Mouse (Mus musculus) midbrain, postnatal 0 days (tissue): ENCODE measurements at regions not wholly inside any gene's neighbourhood (a gene's known extent, or its start where the extent isn't known, plus 50 kb on each side); places are given as distances from the start of the nearest gene placed in this dataset.

Source experiments
- ATAC-seq: fragments of 200-750 bp; cut with Nextera tagmentation; 2 replicates; pipeline ENCODE4 v1.8.0; 2017; ENCODE audit warnings: moderate number of reproducible peaks, mild to moderate bottlenecking, moderate TSS enrichment, moderate library complexity; ENCODE audit not compliant: low FRiP score
- DNase-seq: peaks from one replicate; pipeline ENCODE4 v3.0.0-alpha.2; 2015; ENCODE audit warnings: low spot score
- H3K27ac ChIP-seq: fragments of 300-500 bp; sonication (generic); 2 replicates; pipeline ENCODE4 v1.5.1; 2014; ENCODE audit warnings: low read depth, mild to moderate bottlenecking, low read length, mixed read lengths
- H3K27me3 ChIP-seq: fragments of 300-500 bp; sonication (generic); 2 replicates; pipeline ENCODE4 v1.6.1; 2014; ENCODE audit warnings: low read length, control low read depth, mixed read lengths; ENCODE audit not compliant: insufficient read depth
- H3K36me3 ChIP-seq: fragments of 300-500 bp; sonication (generic); 2 replicates; pipeline ENCODE4 v1.6.1; 2014; ENCODE audit warnings: low read length, control low read depth, mixed read lengths; ENCODE audit not compliant: insufficient read depth
- H3K4me1 ChIP-seq: fragments of 300-500 bp; sonication (generic); 2 replicates; pipeline ENCODE4 v1.6.1; 2014; ENCODE audit warnings: mild to moderate bottlenecking, control low read depth, antibody characterized with exemption, low read length, mixed read lengths; ENCODE audit not compliant: insufficient read depth
- H3K4me2 ChIP-seq: fragments of 300-500 bp; sonication (generic); 2 replicates; pipeline ENCODE4 v1.6.1; 2014; ENCODE audit warnings: low read depth, mild to moderate bottlenecking, low read length, mixed read lengths; ENCODE audit not compliant: poor library complexity, severe bottlenecking
- H3K4me3 ChIP-seq: fragments of 300-500 bp; sonication (generic); 2 replicates; pipeline ENCODE4 v1.5.1; 2014; ENCODE audit warnings: low read depth, mild to moderate bottlenecking, low read length, moderate library complexity
- H3K9ac ChIP-seq: fragments of 300-500 bp; sonication (generic); replicated peaks from 2 replicates; pipeline ENCODE4 v1.6.1; 2014; ENCODE audit warnings: mild to moderate bottlenecking, low read length, moderate library complexity, mixed read lengths; ENCODE audit not compliant: poor library complexity, severe bottlenecking
- H3K9me3 ChIP-seq: fragments of 300-500 bp; sonication (generic); 2 replicates; pipeline ENCODE4 v1.6.1; 2016; ENCODE audit warnings: low read length, control low read depth
- CTCF ChIP-seq: IDR thresholded peaks from 2 replicates; pipeline ENCODE4 v1.5.1; 2016; ENCODE audit warnings: antibody characterized with exemption, mild to moderate bottlenecking
- WGBS: fragments of 180-500 bp; shearing (Covaris S2); extraction: QIAGEN DNeasy Blood & Tissue Kit; methylation state at CpG from one replicate; pipeline ENCODE4 v1.1.7; 2014; 5-methylcytosine and 5-hydroxymethylcytosine counted together

DNA sequence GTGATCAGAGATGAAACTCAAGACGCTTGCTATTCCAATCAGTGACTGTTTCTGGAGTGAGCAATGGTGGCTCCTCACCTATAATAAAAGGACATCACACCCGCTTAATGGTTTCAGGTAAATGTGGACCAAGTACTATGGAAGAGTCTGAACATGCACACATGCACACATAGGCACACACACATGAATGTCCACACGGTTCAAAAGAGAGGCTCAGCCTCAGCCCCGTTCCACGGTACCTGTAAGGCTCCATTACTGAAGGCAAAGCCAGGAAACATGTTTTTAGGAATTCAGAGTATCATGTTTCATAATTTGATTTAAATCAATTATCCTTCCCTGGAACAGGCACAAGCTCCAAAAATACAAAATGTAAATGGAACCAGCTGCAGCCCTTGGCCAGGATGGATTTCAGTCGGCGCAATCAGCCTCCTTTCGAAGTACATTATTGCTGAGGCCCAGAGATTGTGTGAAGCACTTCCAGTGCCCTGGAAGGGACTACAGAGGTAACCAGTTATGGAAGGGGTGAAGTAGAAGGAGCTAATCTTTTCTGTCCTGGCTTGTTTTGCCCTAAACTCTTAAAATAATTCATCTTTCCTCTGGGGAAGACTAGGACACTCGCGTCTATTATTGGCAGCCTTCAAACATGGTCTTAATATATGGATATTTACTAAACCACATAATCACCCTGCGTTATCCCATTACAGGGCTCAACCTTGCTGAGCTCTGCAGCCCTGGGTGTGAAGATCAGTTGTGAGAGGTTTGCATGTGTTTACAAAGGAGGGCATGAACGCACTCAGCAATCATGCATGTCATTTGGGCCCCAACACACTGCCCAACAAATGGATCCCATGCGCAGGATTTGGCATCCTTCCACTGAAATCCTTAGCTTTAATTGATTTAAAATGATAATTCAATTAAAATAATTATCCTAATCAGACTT is 415.2 kb upstream of the Meis1 start:
- Histone ChIP-seq H3K27ac (no peak overlapping the region), H3K9ac (no peak overlapping the region), H3K36me3 (no peaks in the 10 kb centered on the region), H3K4me1 (no peaks in the 10 kb centered on the region), H3K4me3 (no peak overlapping the region), H3K4me2 (no peak overlapping the region), H3K9me3 (no peaks in the 10 kb centered on the region), H3K27me3 (no peaks in the 10 kb centered on the region)
- WGBS: 80% methylated on average over 13 of the region's 13 CpGs
- DNase-seq: no peak
- no peak for TF ChIP-seq CTCF
- no peak for ATAC-seq

DNA sequence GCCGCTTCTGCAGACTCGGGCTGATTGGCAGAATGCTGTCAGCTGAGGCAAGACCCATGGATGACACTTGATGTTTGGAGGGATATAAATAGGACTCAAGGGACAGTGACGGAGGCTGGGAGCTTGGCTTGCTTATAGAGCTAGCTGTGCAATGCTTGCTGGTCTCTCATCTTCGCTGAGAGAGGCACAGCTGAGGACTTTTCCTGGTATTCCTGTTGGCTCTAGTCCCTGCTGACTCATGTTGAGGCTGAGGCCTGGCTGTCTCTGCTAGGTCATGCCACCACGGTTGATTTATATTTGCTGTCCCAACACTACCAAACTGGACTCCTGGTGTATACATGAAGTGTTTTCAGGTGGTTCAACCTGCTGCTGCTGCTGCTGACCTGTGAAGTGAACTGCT is 419.6 kb upstream of the Meis1 start:
- H3K27me3 ChIP-seq: no peaks in the 10 kb centered on the region
- no peak overlapping the region for H3K4me3 ChIP-seq
- WGBS: 95% methylated on average over 5 of the region's 5 CpGs
- no peaks in the 10 kb centered on the region for H3K4me1 ChIP-seq
- no peaks in the 10 kb centered on the region for H3K36me3 ChIP-seq
- H3K4me2 ChIP-seq: no peak overlapping the region
- H3K9ac ChIP-seq: no peak overlapping the region
- DNase-seq (no peak), ATAC-seq (no peak)
- TF ChIP-seq CTCF: no peak
- no peaks in the 10 kb centered on the region for H3K9me3 ChIP-seq
- H3K27ac ChIP-seq: no peak overlapping the region

DNA sequence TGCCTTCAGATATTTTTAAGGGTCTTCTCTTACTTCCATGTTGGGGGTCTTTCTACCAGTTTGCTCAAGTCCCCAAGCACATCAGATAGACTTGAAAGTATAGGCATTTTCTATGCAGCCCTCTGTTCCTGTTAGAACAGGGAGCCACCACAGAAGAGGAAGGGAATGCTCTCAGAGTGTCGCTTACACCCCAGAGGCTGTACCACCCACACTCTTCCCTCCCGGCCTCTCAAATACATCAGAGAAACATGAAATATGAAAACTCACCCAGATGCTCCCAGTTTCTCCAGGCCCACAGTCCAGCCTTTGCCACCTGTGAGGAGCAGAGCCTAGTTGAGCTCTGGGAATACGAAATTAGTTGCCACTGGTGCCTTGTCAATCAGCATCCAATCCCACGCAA is 423.2 kb upstream of the Meis1 start:
- no peak overlapping the region for H3K27ac ChIP-seq
- H3K36me3 ChIP-seq: no peaks in the 10 kb centered on the region
- no peak for DNase-seq
- H3K4me3 ChIP-seq: no peak overlapping the region
- 84% methylated on average over 4 of the region's 4 CpGs for WGBS
- no peak overlapping the region for H3K9ac ChIP-seq
- H3K4me2 ChIP-seq: no peak overlapping the region
- H3K9me3 ChIP-seq: no peaks in the 10 kb centered on the region
- no peak for ATAC-seq
- no peak for TF ChIP-seq CTCF
- no peaks in the 10 kb centered on the region for H3K27me3 ChIP-seq
- no peaks in the 10 kb centered on the region for H3K4me1 ChIP-seq

DNA sequence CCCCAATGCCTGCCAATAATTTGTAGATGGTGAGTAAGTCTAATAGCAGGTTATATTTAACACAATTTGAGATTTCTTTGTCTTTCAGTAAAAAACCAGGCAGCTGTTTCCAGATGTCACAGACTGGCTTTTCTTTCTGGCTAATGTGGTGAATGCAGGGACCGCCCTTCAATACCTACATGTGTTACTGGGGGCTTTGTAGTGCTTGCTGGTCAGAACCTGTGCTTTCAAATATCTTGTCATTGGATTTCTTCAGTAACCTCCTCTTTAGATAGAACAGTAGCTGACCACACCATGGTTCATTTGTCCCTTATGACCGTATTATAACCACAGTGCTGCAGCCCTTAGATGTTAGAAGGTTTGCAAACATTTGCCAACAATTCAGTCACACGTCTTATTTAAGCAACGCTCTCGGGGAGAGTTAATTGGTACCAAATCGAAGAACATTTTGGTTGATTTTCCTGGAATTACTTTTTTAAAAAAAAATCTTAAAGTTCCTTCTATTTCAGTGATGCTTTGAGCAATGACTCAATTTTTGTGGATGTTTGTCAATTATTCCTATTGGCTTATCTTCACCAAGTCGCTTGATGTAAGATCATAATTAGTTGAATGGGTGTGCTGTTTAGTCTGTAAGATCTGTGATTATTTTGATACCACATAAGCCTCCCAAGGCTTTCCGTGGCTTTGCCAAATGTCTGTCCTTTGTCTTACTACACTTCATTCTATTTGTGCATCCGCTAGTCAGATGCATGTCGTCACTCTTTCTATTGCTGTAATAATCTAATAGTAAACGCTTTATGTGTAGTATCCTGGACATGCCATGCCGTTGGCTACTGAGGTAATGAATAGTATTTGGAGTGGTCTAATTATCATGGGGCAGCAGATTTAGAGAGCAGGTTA is 436.9 kb upstream of the Meis1 start:
- Histone ChIP-seq H3K9me3 (no peaks in the 10 kb centered on the region), H3K4me3 (no peak overlapping the region), H3K4me1 (no peaks in the 10 kb centered on the region), H3K9ac (no peak overlapping the region), H3K27me3 (no peaks in the 10 kb centered on the region), H3K4me2 (no peak overlapping the region), H3K36me3 (no peaks in the 10 kb centered on the region), H3K27ac (no peak overlapping the region)
- 88% methylated on average over 12 of the region's 12 CpGs for WGBS
- DNase-seq (no peak), ATAC-seq (no peak)
- no peak for TF ChIP-seq CTCF

DNA sequence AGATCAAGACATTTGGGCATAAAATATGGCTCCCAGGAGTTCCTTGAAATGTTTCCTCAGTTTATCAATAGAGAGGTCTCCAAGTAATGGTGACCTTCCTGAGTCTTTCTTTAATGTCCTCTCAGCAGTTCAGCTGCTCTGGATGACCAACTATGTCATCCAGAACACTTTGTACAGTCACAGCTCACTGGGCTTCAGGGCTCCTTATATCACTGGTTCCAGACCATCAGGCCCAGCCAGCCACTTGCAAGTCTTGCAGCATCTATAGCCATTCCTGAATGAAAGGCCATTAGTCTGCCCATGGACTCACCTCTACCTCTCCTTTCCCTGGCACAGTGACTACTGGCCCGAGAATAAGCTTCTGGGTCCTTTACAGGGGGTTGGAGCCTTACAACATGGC is 437.8 kb upstream of the Meis1 start:
- TF ChIP-seq CTCF: no peak
- WGBS: 86% methylated on average over 1 of the region's 1 CpGs

More for the DNA sequence above, 437.8 kb upstream of the Meis1 start:
- no peak overlapping the region for H3K4me3 ChIP-seq
- no peak overlapping the region for H3K4me2 ChIP-seq
- H3K36me3 ChIP-seq: no peaks in the 10 kb centered on the region
- H3K27ac ChIP-seq: no peak overlapping the region
- ATAC-seq: no peak
- no peaks in the 10 kb centered on the region for H3K4me1 ChIP-seq
- H3K9me3 ChIP-seq: no peaks in the 10 kb centered on the region
- H3K27me3 ChIP-seq: no peaks in the 10 kb centered on the region
- DNase-seq: no peak
- H3K9ac ChIP-seq: no peak overlapping the region
